Mouse (Mus musculus): Measurements from ENCODE around the gene Herc6. TPM values are rescaled to one million over a fixed set of nuclear protein-coding genes. Genes with fewer than 3 reads are reported as not detected.

The Herc6 gene
- polyA plus RNA-seq (2014; fragmentation: Nextera tagmentation; extraction: Ambion mirVana) = 2.4 and 2.6 TPM in 2 replicates

DNA sequence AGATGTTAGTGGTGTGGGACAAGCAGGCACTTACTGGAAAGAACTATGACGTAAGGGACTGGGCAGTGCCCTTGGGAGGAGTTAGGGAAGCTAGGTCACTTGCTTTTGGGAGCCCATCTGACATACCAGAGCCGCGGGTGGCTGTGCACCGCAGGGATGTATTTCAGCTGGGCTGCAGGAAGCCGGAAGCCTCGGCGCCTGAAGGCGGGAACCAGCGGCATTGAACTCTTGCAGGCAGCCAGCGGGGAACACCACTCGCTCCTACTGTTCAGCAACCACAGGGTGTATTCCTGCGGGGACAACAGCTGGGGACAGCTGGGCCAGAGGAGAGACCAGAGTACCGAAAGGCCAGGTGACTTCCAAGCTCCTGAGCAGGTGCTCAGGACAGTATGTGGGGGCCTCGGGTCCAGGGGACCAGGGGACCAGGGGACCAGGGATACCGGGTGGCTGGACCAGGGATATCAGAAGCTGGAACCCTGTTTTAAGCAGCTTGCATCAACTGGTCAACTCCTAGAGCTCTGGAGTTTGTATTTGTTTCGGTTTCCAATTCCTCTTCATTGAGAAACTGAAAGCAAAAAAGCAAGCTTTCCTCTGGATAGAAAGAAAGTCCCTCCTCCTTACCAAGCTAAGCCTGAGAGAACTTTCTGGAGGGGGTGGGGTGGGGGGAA is at the start of gene Herc6:
Herc6 (plus strand) TSS at position 120 of the 668 bp plus-strand sequence.
- H3K9me3 ChIP-seq (ENCODE audit: control insufficient read depth, low read length) = no peaks in the 10 kb centered on the region

GRCm38 (mm10) chr6:57531011-57531410 is 49.8 kb upstream of the Herc6 start:
- no peak overlapping the region for H3K4me2 ChIP-seq (ENCODE audit: low read length)
- H3K4me1 ChIP-seq (replicated peaks; ENCODE audit: control insufficient read depth, insufficient read depth, low read length) = peaks cover 11% of the 10 kb centered on the region
- WGBS = 38% methylated on average over 4 of the region's 4 CpGs
- no peak overlapping the region for H3K9ac ChIP-seq (ENCODE audit: low read length)
- H3K9me3 ChIP-seq (ENCODE audit: control insufficient read depth, low read length) = no peaks in the 10 kb centered on the region
- no peak overlapping the region for H3K4me3 ChIP-seq (ENCODE audit: low read depth, low read length)
- no peaks in the 10 kb centered on the region for H3K27me3 ChIP-seq (replicated peaks; ENCODE audit: control insufficient read depth, insufficient read depth, low read length)
- H3K27ac ChIP-seq (ENCODE audit: low read depth) = no peak overlapping the region
- ATAC-seq (replicated peaks; ENCODE audit: low FRiP score, low TSS enrichment, low read depth) = no peak
- DNase-seq (ENCODE audit: low spot score) = no peak
- no peaks in the 10 kb centered on the region for H3K36me3 ChIP-seq (ENCODE audit: control insufficient read depth, insufficient read depth, low read length)

More for the DNA sequence above, at the start of gene Herc6:
- Histone ChIP-seq H3K27me3 (replicated peaks; ENCODE audit: control insufficient read depth, insufficient read depth, low read length) (no peaks in the 10 kb centered on the region), H3K4me3 (ENCODE audit: low read depth, low read length) (peak within 1 kb of the TSS; percentile 62), H3K9ac (ENCODE audit: low read length) (peak within 1 kb of the TSS; percentile 58), H3K4me1 (replicated peaks; ENCODE audit: control insufficient read depth, insufficient read depth, low read length) (no peaks in the 10 kb centered on the region), H3K27ac (ENCODE audit: low read depth) (peak within 1 kb of the TSS; percentile 78), H3K36me3 (ENCODE audit: control insufficient read depth, insufficient read depth, low read length) (no peaks in the 10 kb centered on the region), H3K4me2 (ENCODE audit: low read length) (peak within 1 kb of the TSS; percentile 90)
- DNase-seq (ENCODE audit: low spot score) (peak; percentile 77), ATAC-seq (replicated peaks; ENCODE audit: low FRiP score, low TSS enrichment, low read depth) (peak; percentile 84)
- 2% methylated on average over 16 of the region's 16 CpGs for WGBS

DNA sequence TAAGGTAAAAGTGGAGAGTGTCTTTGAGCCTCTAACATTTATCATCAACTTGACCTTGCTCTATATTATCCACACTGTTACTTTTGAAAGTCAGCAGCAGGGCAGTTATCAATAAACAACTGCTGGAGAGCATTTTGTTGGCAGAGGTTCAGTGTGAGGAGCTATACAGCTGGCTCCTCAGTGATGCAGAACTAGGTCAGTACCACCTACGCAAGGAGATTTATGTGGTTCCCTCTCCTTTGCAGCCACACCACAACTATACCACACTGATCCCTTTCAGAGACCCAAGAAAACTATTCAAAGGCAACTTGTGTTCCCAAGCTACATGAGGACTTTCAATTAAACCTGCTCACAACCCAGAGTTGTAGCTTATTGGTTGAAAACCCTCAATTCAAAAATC is 49.4 kb upstream of the Herc6 start:
- Histone ChIP-seq H3K4me2 (ENCODE audit: low read length) (no peak overlapping the region), H3K27ac (ENCODE audit: low read depth) (no peak overlapping the region), H3K27me3 (replicated peaks; ENCODE audit: control insufficient read depth, insufficient read depth, low read length) (no peaks in the 10 kb centered on the region), H3K9ac (ENCODE audit: low read length) (no peak overlapping the region), H3K4me3 (ENCODE audit: low read depth, low read length) (no peak overlapping the region), H3K36me3 (ENCODE audit: control insufficient read depth, insufficient read depth, low read length) (no peaks in the 10 kb centered on the region), H3K4me1 (replicated peaks; ENCODE audit: control insufficient read depth, insufficient read depth, low read length) (peaks cover 11% of the 10 kb centered on the region), H3K9me3 (ENCODE audit: control insufficient read depth, low read length) (no peaks in the 10 kb centered on the region)
- DNase-seq (ENCODE audit: low spot score) (no peak), ATAC-seq (replicated peaks; ENCODE audit: low FRiP score, low TSS enrichment, low read depth) (no peak)
- 67% methylated on average over 1 of the region's 1 CpGs for WGBS

- H3K27ac ChIP-seq (ENCODE audit: low read depth) = no peak overlapping the region
- no peak for DNase-seq (ENCODE audit: low spot score)
These were observed 48.8 kb upstream of the Herc6 start for GRCm38 (mm10) chr6:57532022-57532421.

DNA sequence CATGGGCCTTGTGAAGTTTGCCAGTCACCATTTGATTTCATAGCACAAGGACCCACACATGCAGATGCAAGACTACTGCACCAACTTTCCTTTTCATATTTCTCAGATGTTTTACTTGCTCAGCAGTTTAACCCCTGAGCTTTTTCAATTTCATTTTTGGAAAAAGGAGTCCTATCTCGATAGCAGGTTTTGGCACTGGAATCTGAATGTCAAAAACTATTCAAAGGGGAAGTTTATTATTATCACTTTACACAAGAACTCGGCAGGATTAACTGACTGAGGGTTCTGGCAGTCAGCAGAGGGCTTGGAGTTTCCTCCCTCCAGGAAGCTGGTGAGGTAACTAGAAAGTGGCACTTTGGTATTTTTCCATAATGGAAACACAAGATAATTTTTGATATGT is 47.4 kb upstream of the Herc6 start:
- Histone ChIP-seq H3K4me3 (ENCODE audit: low read depth, low read length) (0 out of 2 replicates have a peak overlapping the region, but pooled peaks have one; percentile 55), H3K9ac (ENCODE audit: low read length) (no peak overlapping the region), H3K27ac (ENCODE audit: low read depth) (no peak overlapping the region), H3K4me2 (ENCODE audit: low read length) (peak overlapping the region; percentile 82), H3K36me3 (ENCODE audit: control insufficient read depth, insufficient read depth, low read length) (no peaks in the 10 kb centered on the region), H3K4me1 (replicated peaks; ENCODE audit: control insufficient read depth, insufficient read depth, low read length) (peaks cover 11% of the 10 kb centered on the region), H3K9me3 (ENCODE audit: control insufficient read depth, low read length) (no peaks in the 10 kb centered on the region), H3K27me3 (replicated peaks; ENCODE audit: control insufficient read depth, insufficient read depth, low read length) (no peaks in the 10 kb centered on the region)
- DNase-seq (ENCODE audit: low spot score) (no peak), ATAC-seq (replicated peaks; ENCODE audit: low FRiP score, low TSS enrichment, low read depth) (no peak)
- 39% methylated on average over 2 of the region's 2 CpGs for WGBS

More at GRCm38 (mm10) chr6:57532022-57532421, 48.8 kb upstream of the Herc6 start:
- H3K36me3 ChIP-seq (ENCODE audit: control insufficient read depth, insufficient read depth, low read length) = no peaks in the 10 kb centered on the region
- ATAC-seq (replicated peaks; ENCODE audit: low FRiP score, low TSS enrichment, low read depth) = no peak
- H3K27me3 ChIP-seq (replicated peaks; ENCODE audit: control insufficient read depth, insufficient read depth, low read length) = no peaks in the 10 kb centered on the region
- H3K4me3 ChIP-seq (ENCODE audit: low read depth, low read length) = no peak overlapping the region
- WGBS = 71% methylated on average over 1 of the region's 1 CpGs
- no peak overlapping the region for H3K4me2 ChIP-seq (ENCODE audit: low read length)
- no peaks in the 10 kb centered on the region for H3K9me3 ChIP-seq (ENCODE audit: control insufficient read depth, low read length)
- peaks cover 11% of the 10 kb centered on the region for H3K4me1 ChIP-seq (replicated peaks; ENCODE audit: control insufficient read depth, insufficient read depth, low read length)
- no peak overlapping the region for H3K9ac ChIP-seq (ENCODE audit: low read length)

DNA sequence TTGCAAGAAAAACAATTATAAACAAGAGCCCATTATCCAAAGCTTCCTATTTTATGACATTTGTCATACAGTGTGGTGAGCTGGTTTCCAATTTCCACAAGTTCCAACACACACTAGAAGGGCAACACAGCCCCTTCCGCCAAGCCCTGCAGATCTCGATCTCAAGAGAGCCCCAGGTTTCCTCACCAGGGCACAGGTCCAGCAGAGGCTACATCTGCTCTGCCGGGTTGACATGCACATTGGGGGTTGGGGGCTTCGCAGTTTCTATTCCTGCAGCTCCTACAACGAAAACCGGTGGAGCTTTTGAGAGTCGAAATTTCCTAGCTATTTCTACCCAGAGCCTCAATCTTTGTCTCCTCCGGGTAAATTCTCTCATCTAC is 46.6 kb upstream of the Herc6 start:
- Histone ChIP-seq H3K27ac (ENCODE audit: low read depth) (peak overlapping the region; percentile 62; the same call in 1 of the 2 replicates), H3K27me3 (replicated peaks; ENCODE audit: control insufficient read depth, insufficient read depth, low read length) (no peaks in the 10 kb centered on the region), H3K4me3 (ENCODE audit: low read depth, low read length) (peak overlapping the region; percentile 55), H3K9ac (ENCODE audit: low read length) (peak overlapping the region; percentile 56), H3K4me1 (replicated peaks; ENCODE audit: control insufficient read depth, insufficient read depth, low read length) (peaks cover 11% of the 10 kb centered on the region), H3K36me3 (ENCODE audit: control insufficient read depth, insufficient read depth, low read length) (no peaks in the 10 kb centered on the region), H3K4me2 (ENCODE audit: low read length) (peak overlapping the region; percentile 82), H3K9me3 (ENCODE audit: control insufficient read depth, low read length) (no peaks in the 10 kb centered on the region)
- 4% methylated on average over 8 of the region's 8 CpGs for WGBS
- ATAC-seq (replicated peaks; ENCODE audit: low FRiP score, low TSS enrichment, low read depth) = no peak
- no peak for DNase-seq (ENCODE audit: low spot score)

DNA sequence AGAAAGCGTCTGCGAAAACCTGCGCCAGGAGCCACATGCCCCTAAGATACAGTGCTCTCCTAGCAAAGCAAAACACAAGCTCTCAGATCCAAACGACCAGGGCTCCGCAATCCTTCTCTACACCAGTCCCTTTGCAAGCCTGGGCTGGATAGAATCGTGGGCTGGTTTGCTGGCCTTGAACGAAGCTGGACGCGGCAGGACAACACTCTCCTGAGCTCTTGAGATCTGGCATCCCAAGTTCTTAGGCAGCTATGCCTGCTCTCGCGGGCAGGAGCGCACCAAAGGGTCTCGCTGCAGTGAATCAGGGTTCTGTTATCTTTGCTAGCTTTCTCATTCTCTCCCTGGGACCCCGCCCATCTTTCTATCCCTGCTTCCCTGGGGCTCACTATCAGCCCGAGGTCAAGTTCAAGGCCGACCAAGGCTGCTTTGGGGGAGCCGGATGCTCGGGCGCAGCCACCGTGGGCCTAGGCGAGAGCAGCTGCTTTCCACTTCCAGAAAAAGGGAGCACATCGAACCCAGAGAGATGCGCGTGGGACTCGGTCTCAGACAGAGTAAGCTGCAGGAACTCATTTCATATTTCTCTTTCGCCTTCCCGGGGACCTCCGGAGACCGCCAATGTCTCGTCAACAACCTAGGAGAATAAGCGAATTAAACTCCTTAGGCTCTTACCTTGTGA is 46.1 kb upstream of the Herc6 start:
- Histone ChIP-seq H3K4me2 (ENCODE audit: low read length) (peak overlapping the region; percentile 82), H3K27me3 (replicated peaks; ENCODE audit: control insufficient read depth, insufficient read depth, low read length) (no peaks in the 10 kb centered on the region), H3K27ac (ENCODE audit: low read depth) (peak overlapping the region; percentile 62), H3K9me3 (ENCODE audit: control insufficient read depth, low read length) (no peaks in the 10 kb centered on the region), H3K9ac (ENCODE audit: low read length) (peak overlapping the region; percentile 56), H3K4me3 (ENCODE audit: low read depth, low read length) (peak overlapping the region; percentile 55), H3K4me1 (replicated peaks; ENCODE audit: control insufficient read depth, insufficient read depth, low read length) (peaks cover 11% of the 10 kb centered on the region), H3K36me3 (ENCODE audit: control insufficient read depth, insufficient read depth, low read length) (no peaks in the 10 kb centered on the region)
- ATAC-seq (replicated peaks; ENCODE audit: low FRiP score, low TSS enrichment, low read depth) = peak; percentile 16; the same call in 1 of the 2 replicates
- peak; percentile 83 for DNase-seq (ENCODE audit: low spot score)
- 0% methylated on average over 31 of the region's 31 CpGs for WGBS

GRCm38 (mm10) chr6:57535386-57535936 is 45.3 kb upstream of the Herc6 start, which contains the start of gene Ppm1k:
Gene Ppm1k (minus strand): TSS chr6:57535468.
- Histone ChIP-seq H3K4me1 (replicated peaks; ENCODE audit: control insufficient read depth, insufficient read depth, low read length) (peaks cover 11% of the 10 kb centered on the region), H3K36me3 (ENCODE audit: control insufficient read depth, insufficient read depth, low read length) (no peaks in the 10 kb centered on the region), H3K4me3 (ENCODE audit: low read depth, low read length) (peak within 1 kb of the TSS; percentile 55), H3K27ac (ENCODE audit: low read depth) (peak within 1 kb of the TSS; percentile 88), H3K4me2 (ENCODE audit: low read length) (peak within 1 kb of the TSS; percentile 82), H3K9ac (ENCODE audit: low read length) (peak within 1 kb of the TSS; percentile 60), H3K27me3 (replicated peaks; ENCODE audit: control insufficient read depth, insufficient read depth, low read length) (no peaks in the 10 kb centered on the region), H3K9me3 (ENCODE audit: control insufficient read depth, low read length) (no peaks in the 10 kb centered on the region)
- under 1% methylated on average over 24 of the region's 24 CpGs for WGBS
- peak; percentile 97 for ATAC-seq (replicated peaks; ENCODE audit: low FRiP score, low TSS enrichment, low read depth)
- peak; percentile 96 for DNase-seq (ENCODE audit: low spot score)
